Mouse (Mus musculus): Measurements from ENCODE around the gene Ddost.

Ddost gene

GRCm38 (mm10) chr4:138304340-138305104 is at the start of gene Ddost:
Ddost (plus strand) TSS chr4:138304730.
- in situ Hi-C loops (cut with MboI), result no loop called here

GRCm38 (mm10) chr4:138257116-138257687 is 47.3 kb upstream of the Ddost start:
- in situ Hi-C loops (cut with MboI), result no loop called here

- in situ Hi-C loops (cut with MboI), result no loop called here
These were observed 45.9 kb upstream of the Ddost start for GRCm38 (mm10) chr4:138258663-138259062.

GRCm38 (mm10) chr4:138259482-138259881 is 45.0 kb upstream of the Ddost start:
- in situ Hi-C loops (cut with MboI), result no loop called here

- in situ Hi-C loops (cut with MboI), result no loop called here
These were observed 42.5 kb upstream of the Ddost start for GRCm38 (mm10) chr4:138261843-138262681.

- in situ Hi-C loops (cut with MboI), result no loop called here
These were observed 36.7 kb upstream of the Ddost start for GRCm38 (mm10) chr4:138267869-138268268.

GRCm38 (mm10) chr4:138272011-138272997 is 32.2 kb upstream of the Ddost start:
- in situ Hi-C loops (cut with MboI), result no loop called here

- in situ Hi-C loops (cut with MboI), result no loop called here
These were observed 26.2 kb upstream of the Ddost start for GRCm38 (mm10) chr4:138278346-138278745.

GRCm38 (mm10) chr4:138282834-138283233 is 21.7 kb upstream of the Ddost start:
- in situ Hi-C loops (cut with MboI), result no loop called here

GRCm38 (mm10) chr4:138286411-138286810 is 18.1 kb upstream of the Ddost start:
- in situ Hi-C loops (cut with MboI), result no loop called here

GRCm38 (mm10) chr4:138288691-138289090 is 15.8 kb upstream of the Ddost start:
- in situ Hi-C loops (cut with MboI), result no loop called here

GRCm38 (mm10) chr4:138292028-138292427 is 12.5 kb upstream of the Ddost start:
- in situ Hi-C loops (cut with MboI), result no loop called here

- in situ Hi-C loops (cut with MboI), result no loop called here
These were observed 11.1 kb upstream of the Ddost start for GRCm38 (mm10) chr4:138293261-138293948.

- in situ Hi-C loops (cut with MboI), result no loop called here
These were observed 10.5 kb upstream of the Ddost start for GRCm38 (mm10) chr4:138293949-138294550.

GRCm38 (mm10) chr4:138301271-138301780 is 3.2 kb upstream of the Ddost start:
- in situ Hi-C loops (cut with MboI), result no loop called here

GRCm38 (mm10) chr4:138303011-138303410 is 1.5 kb upstream of the Ddost start:
- in situ Hi-C loops (cut with MboI), result no loop called here

GRCm38 (mm10) chr4:138303742-138304141 is 788 bp upstream of the Ddost start:
- in situ Hi-C loops (cut with MboI), result no loop called here

GRCm38 (mm10) chr4:138307025-138307424 is 2.5 kb downstream of the Ddost start:
- in situ Hi-C loops (cut with MboI), result no loop called here

- in situ Hi-C loops (cut with MboI), result no loop called here
These were observed 3.2 kb downstream of the Ddost start for GRCm38 (mm10) chr4:138307739-138308138.

GRCm38 (mm10) chr4:138310311-138310910 is 5.9 kb downstream of the Ddost start:
- in situ Hi-C loops (cut with MboI), result no loop called here
